Mouse (Mus musculus): Measurements from ENCODE around the gene Gm14226. TPM values are rescaled to one million over a fixed set of nuclear protein-coding genes. Genes with fewer than 3 reads are reported as not detected.
"Not testable (repeated sequence)": the region's sequence is repeated elsewhere in the genome, so short reads cannot be mapped to it uniquely, and the experiment has no call there.

The Gm14226 gene
- polyA plus RNA-seq, 1 experiment from 2014 or later: 0.24 TPM

DNA sequence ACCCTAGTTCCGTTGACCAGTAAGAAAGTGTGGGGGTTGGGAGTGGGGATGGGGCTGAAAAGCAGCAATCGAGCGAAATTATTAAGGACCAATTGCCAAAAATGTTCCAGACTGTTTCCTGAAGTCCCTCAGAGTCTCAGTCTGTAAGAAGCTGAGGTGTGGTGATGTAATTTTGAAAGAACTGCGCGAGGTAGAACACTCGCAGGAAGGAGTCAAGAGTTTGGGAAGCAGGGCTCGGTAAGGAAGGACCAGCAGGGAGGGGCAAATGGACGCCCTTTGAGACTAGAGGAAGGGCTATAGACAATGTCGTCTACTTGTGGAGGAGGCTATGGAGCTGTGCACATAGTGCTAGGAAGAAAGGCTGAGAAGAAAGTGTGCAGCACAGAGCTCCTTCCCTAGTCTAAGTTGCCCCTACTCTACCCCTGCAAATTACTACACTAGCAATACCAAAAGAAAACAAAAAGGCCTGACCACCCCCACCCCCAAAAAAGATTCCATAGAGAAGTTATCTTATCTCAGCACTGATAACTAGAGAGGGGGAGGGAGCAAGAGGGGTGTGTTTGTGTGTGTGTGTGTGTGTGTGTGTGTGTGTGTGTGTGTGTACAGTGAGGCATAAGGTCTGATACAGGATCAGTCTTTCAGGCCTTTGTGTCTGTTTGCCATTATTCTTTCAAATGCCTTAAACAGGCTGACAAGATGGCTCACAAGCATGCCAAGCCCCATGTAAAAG, 33.7 kb downstream of the Gm14226 start:
- Histone ChIP-seq H3K4me2 (replicated peaks; ENCODE audit: low read depth) (peak overlapping the region; percentile 84), H3K9ac (ENCODE audit: low read length) (no peak overlapping the region), H3K9me3 (ENCODE audit: control insufficient read depth, low read length) (no peaks in the 10 kb centered on the region), H3K36me3 (ENCODE audit: control insufficient read depth, insufficient read depth, low read length) (no peaks in the 10 kb centered on the region), H3K27ac (replicated peaks) (peak overlapping the region; percentile 36; the same call in 1 of the 2 replicates), H3K4me3 (ENCODE audit: low read depth, low read length) (peak overlapping the region; percentile 48; the same call in 1 of the 2 replicates), H3K4me1 (replicated peaks; ENCODE audit: control insufficient read depth, insufficient read depth) (no peaks in the 10 kb centered on the region), H3K27me3 (ENCODE audit: control insufficient read depth, insufficient read depth, low read length) (no peaks in the 10 kb centered on the region)
- WGBS: 8% methylated on average over 9 of the region's 9 CpGs
- DNase-seq (ENCODE audit: low spot score) (no peak), ATAC-seq (ENCODE audit: low FRiP score, low TSS enrichment) (no peak)
- TF ChIP-seq EP300 (optimal IDR thresholded peaks at IDR 0.05) (no peak), CTCF (IDR thresholded peaks at IDR 0.05; ENCODE audit: low read depth) (no peak)

DNA sequence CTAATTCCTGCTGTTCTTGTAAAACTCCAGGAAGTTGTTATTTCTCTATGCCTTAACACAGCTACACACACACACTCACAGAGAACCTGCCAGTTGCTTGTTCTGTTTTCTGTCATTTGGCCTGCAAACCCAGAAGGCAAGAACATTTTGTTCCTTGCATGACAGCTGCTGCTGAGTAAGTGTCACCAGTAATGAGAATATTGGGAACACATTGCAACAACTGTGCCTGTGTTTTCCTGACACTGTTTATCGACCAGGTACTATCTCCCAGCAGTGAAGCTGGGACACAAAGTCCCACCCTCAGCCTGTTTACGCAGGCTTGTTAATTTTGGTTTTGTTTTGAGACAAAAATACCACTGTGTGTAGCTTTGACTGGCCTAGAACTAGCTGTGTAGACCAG, 34.6 kb downstream of the Gm14226 start:
- Histone ChIP-seq H3K4me1 (replicated peaks; ENCODE audit: control insufficient read depth, insufficient read depth) (no peaks in the 10 kb centered on the region), H3K4me2 (replicated peaks; ENCODE audit: low read depth) (no peak overlapping the region), H3K27me3 (ENCODE audit: control insufficient read depth, insufficient read depth, low read length) (no peaks in the 10 kb centered on the region), H3K36me3 (ENCODE audit: control insufficient read depth, insufficient read depth, low read length) (no peaks in the 10 kb centered on the region), H3K9ac (ENCODE audit: low read length) (no peak overlapping the region), H3K9me3 (ENCODE audit: control insufficient read depth, low read length) (no peaks in the 10 kb centered on the region), H3K4me3 (ENCODE audit: low read depth, low read length) (no peak overlapping the region), H3K27ac (replicated peaks) (no peak overlapping the region)
- TF ChIP-seq EP300 (optimal IDR thresholded peaks at IDR 0.05) (peak; percentile 68), CTCF (IDR thresholded peaks at IDR 0.05; ENCODE audit: low read depth) (no peak)
- 71% methylated on average over 2 of the region's 2 CpGs for WGBS
- no peak for ATAC-seq (ENCODE audit: low FRiP score, low TSS enrichment)
- no peak for DNase-seq (ENCODE audit: low spot score)

GRCm38 (mm10) chr2:155053512-155053911, 35.4 kb downstream of the Gm14226 start:
- not testable (repeated sequence) for ATAC-seq (ENCODE audit: low FRiP score, low TSS enrichment); H3K4me3 ChIP-seq (ENCODE audit: low read depth, low read length); H3K4me2 ChIP-seq (replicated peaks; ENCODE audit: low read depth); H3K4me1 ChIP-seq (replicated peaks; ENCODE audit: control insufficient read depth, insufficient read depth); H3K9ac ChIP-seq (ENCODE audit: low read length); DNase-seq (ENCODE audit: low spot score); H3K27ac ChIP-seq (replicated peaks); H3K36me3 ChIP-seq (ENCODE audit: control insufficient read depth, insufficient read depth, low read length); H3K27me3 ChIP-seq (ENCODE audit: control insufficient read depth, insufficient read depth, low read length); H3K9me3 ChIP-seq (ENCODE audit: control insufficient read depth, low read length)
- WGBS: 93% methylated on average over 8 of the region's 8 CpGs

DNA sequence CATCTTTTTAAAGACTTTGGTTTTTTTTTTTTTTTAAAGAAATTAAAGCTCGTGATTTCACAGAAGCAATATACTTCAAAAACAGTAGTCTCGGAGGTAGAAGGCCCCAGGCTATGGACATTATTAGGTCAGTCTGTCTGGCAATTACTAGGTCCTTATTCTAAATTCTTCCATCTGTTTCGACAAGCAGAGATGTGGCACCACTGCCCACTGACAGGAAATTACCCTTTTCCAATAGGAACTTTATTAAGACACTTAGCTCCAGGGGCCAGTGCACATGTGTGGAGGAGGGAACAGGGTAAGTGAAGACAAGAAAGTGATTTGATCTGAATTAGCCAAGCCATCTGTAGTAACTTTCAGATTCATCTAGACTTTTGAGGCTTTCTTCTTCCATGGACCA, 36.6 kb downstream of the Gm14226 start:
- no peak overlapping the region for H3K4me2 ChIP-seq (replicated peaks; ENCODE audit: low read depth)
- 88% methylated on average over 3 of the region's 3 CpGs for WGBS
- ATAC-seq (ENCODE audit: low FRiP score, low TSS enrichment) (no peak), DNase-seq (ENCODE audit: low spot score) (no peak)
- no peak overlapping the region for H3K4me3 ChIP-seq (ENCODE audit: low read depth, low read length)
- H3K27me3 ChIP-seq (ENCODE audit: control insufficient read depth, insufficient read depth, low read length): no peaks in the 10 kb centered on the region
- no peaks in the 10 kb centered on the region for H3K36me3 ChIP-seq (ENCODE audit: control insufficient read depth, insufficient read depth, low read length)
- H3K27ac ChIP-seq (replicated peaks): no peak overlapping the region
- no peaks in the 10 kb centered on the region for H3K4me1 ChIP-seq (replicated peaks; ENCODE audit: control insufficient read depth, insufficient read depth)
- no peak for TF ChIP-seq EP300 (optimal IDR thresholded peaks at IDR 0.05)
- TF ChIP-seq CTCF (IDR thresholded peaks at IDR 0.05; ENCODE audit: low read depth): no peak
- H3K9ac ChIP-seq (ENCODE audit: low read length): no peak overlapping the region
- H3K9me3 ChIP-seq (ENCODE audit: control insufficient read depth, low read length): no peaks in the 10 kb centered on the region

- Histone ChIP-seq H3K36me3 (ENCODE audit: control insufficient read depth, insufficient read depth, low read length) (no peaks in the 10 kb centered on the region), H3K4me2 (replicated peaks; ENCODE audit: low read depth) (no peak overlapping the region), H3K4me3 (ENCODE audit: low read depth, low read length) (no peak overlapping the region), H3K9ac (ENCODE audit: low read length) (no peak overlapping the region), H3K27ac (replicated peaks) (no peak overlapping the region), H3K4me1 (replicated peaks; ENCODE audit: control insufficient read depth, insufficient read depth) (no peaks in the 10 kb centered on the region), H3K9me3 (ENCODE audit: control insufficient read depth, low read length) (no peaks in the 10 kb centered on the region), H3K27me3 (ENCODE audit: control insufficient read depth, insufficient read depth, low read length) (no peaks in the 10 kb centered on the region)
- DNase-seq (ENCODE audit: low spot score) (no peak), ATAC-seq (ENCODE audit: low FRiP score, low TSS enrichment) (peak; percentile 64; the same call in 1 of the 2 replicates)
- TF ChIP-seq CTCF (IDR thresholded peaks at IDR 0.05; ENCODE audit: low read depth) (no peak), EP300 (optimal IDR thresholded peaks at IDR 0.05) (no peak)
- 65% methylated on average over 5 of the region's 5 CpGs for WGBS
Observed at GRCm38 (mm10) chr2:155056076-155056578, 38.1 kb downstream of the Gm14226 start.

DNA sequence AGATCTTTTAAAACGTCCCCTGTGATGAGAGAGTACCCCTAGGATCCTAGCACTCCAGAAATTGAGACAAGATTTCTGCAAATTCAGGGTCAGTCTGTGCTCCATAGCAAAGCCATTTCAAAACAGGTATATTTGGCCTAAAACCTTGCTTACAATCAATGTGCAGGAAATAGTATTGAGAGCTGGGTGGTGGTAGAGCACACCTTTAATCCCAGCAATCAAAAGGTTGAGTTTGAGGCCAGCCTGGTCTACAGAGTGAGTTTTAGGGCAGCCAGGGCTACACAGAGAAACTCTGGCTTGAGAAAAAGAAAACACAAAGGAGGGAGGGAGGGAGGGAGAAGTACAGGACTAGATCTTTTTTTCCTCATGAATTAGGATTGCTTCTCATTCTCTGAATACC, 39.3 kb downstream of the Gm14226 start:
- no peak for TF ChIP-seq EP300 (optimal IDR thresholded peaks at IDR 0.05)
- TF ChIP-seq CTCF (IDR thresholded peaks at IDR 0.05; ENCODE audit: low read depth): no peak
- H3K4me2 ChIP-seq (replicated peaks; ENCODE audit: low read depth): no peak overlapping the region
- no peak for ATAC-seq (ENCODE audit: low FRiP score, low TSS enrichment)
- H3K4me1 ChIP-seq (replicated peaks; ENCODE audit: control insufficient read depth, insufficient read depth): no peaks in the 10 kb centered on the region
- H3K4me3 ChIP-seq (ENCODE audit: low read depth, low read length): no peak overlapping the region
- no peaks in the 10 kb centered on the region for H3K27me3 ChIP-seq (ENCODE audit: control insufficient read depth, insufficient read depth, low read length)
- no peaks in the 10 kb centered on the region for H3K36me3 ChIP-seq (ENCODE audit: control insufficient read depth, insufficient read depth, low read length)
- WGBS: 81% methylated on average over 1 of the region's 1 CpGs
- H3K9ac ChIP-seq (ENCODE audit: low read length): no peak overlapping the region
- DNase-seq (ENCODE audit: low spot score): no peak
- no peak overlapping the region for H3K27ac ChIP-seq (replicated peaks)
- no peaks in the 10 kb centered on the region for H3K9me3 ChIP-seq (ENCODE audit: control insufficient read depth, low read length)

Measured in stomach, postnatal 0 days (tissue).